In the genomic region with DNA sequence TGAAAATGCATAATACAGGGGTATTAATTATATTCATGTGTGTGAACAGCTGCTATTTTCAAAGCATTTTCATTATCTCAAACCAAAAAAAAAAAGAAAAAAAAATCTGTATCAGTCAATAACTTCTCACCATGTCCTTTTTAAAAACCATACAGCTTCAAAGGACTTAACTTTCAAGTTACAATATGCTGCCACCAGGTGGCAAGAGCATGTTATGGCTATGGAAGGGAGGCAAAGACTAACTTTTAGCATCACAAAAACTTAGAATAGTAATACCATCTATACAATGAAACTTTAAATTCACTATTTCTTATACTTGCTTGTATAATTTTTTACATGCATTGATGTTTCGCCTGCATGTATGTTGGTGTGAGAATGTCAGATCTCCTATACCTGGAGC, we compare ENCODE assay signal across 8 mouse cellular contexts. TPM values are rescaled to one million over a fixed set of nuclear protein-coding genes. Genes with fewer than 3 reads are reported as not detected.
DNase-seq lines count a peak whose midpoint lies in the region; ATAC-seq and TF ChIP-seq lines count a peak whose summit lies in the region.

No protein-coding gene starts in this region.

- no peak overlapping the region for H3K9ac ChIP-seq in hindbrain, embryonic 14.5 days
- no peak overlapping the region for H3K9ac ChIP-seq in hindbrain, embryonic 13.5 days
- no peak overlapping the region for H3K9ac ChIP-seq in stomach, postnatal 0 days (ENCODE audit: low read length)

- H3K4me1 ChIP-seq in hindbrain, embryonic 14.5 days (replicated peaks; ENCODE audit: control insufficient read depth, insufficient read depth, low read length): no peaks in the 10 kb centered on the region
- 0 out of 2 replicates have a peak, but pooled peaks cover 4% of the 10 kb centered on the region for H3K4me1 ChIP-seq in hindbrain, embryonic 13.5 days (replicated peaks)
- no peaks in the 10 kb centered on the region for H3K4me1 ChIP-seq in stomach, postnatal 0 days (replicated peaks; ENCODE audit: control insufficient read depth, insufficient read depth)

- no peaks in the 10 kb centered on the region for H3K9me3 ChIP-seq in hindbrain, embryonic 14.5 days (ENCODE audit: control insufficient read depth, low read length)
- no peaks in the 10 kb centered on the region for H3K9me3 ChIP-seq in hindbrain, embryonic 13.5 days
- no peaks in the 10 kb centered on the region for H3K9me3 ChIP-seq in stomach, postnatal 0 days (ENCODE audit: control insufficient read depth, low read length)

- no peaks in the 10 kb centered on the region for H3K27me3 ChIP-seq in hindbrain, embryonic 14.5 days (ENCODE audit: control insufficient read depth, insufficient read depth, low read length)
- H3K27me3 ChIP-seq in hindbrain, embryonic 13.5 days: no peaks in the 10 kb centered on the region
- H3K27me3 ChIP-seq in stomach, postnatal 0 days (ENCODE audit: control insufficient read depth, insufficient read depth, low read length): no peaks in the 10 kb centered on the region

- H3K27ac ChIP-seq in hindbrain, embryonic 14.5 days: no peak overlapping the region
- no peak overlapping the region for H3K27ac ChIP-seq in hindbrain, embryonic 13.5 days
- H3K27ac ChIP-seq in stomach, postnatal 0 days (replicated peaks): no peak overlapping the region

- no peaks in the 10 kb centered on the region for H3K36me3 ChIP-seq in hindbrain, embryonic 14.5 days (replicated peaks; ENCODE audit: control insufficient read depth, insufficient read depth)
- no peaks in the 10 kb centered on the region for H3K36me3 ChIP-seq in hindbrain, embryonic 13.5 days
- no peaks in the 10 kb centered on the region for H3K36me3 ChIP-seq in stomach, postnatal 0 days (ENCODE audit: control insufficient read depth, insufficient read depth, low read length)

- peak; percentile 81 for TF ChIP-seq CTCF in stomach, postnatal 0 days (IDR thresholded peaks at IDR 0.05; ENCODE audit: low read depth)

- 75% methylated on average over 1 of the region's 1 CpGs for WGBS in hindbrain, embryonic 14.5 days
- 76% methylated on average over 1 of the region's 1 CpGs for WGBS in hindbrain, embryonic 13.5 days
- 75% methylated on average over 1 of the region's 1 CpGs for WGBS in stomach, postnatal 0 days

- DNase-seq in hindbrain, embryonic 14.5 days (ENCODE audit: low spot score): peak; percentile 66
- DNase-seq in 3T3-L1 (ENCODE audit: low read depth, low spot score): peak; percentile 58
- DNase-seq in CD4-positive, CD25-positive, alpha-beta regulatory T cell, adult 2 months (ENCODE audit: low read depth, low spot score): peak; percentile 73
- DNase-seq in induced T-regulatory cell, adult 2 months (ENCODE audit: low read depth): peak; percentile 73
- DNase-seq in stomach, postnatal 0 days (ENCODE audit: low spot score): no peak
- DNase-seq in left cerebral cortex, adult 9 months (ENCODE audit: low spot score in 2 of 2): no peak

- H3K4me3 ChIP-seq in hindbrain, embryonic 14.5 days (replicated peaks; ENCODE audit: low read length): no peak overlapping the region
- H3K4me3 ChIP-seq in hindbrain, embryonic 13.5 days: no peak overlapping the region
- H3K4me3 ChIP-seq in stomach, postnatal 0 days (ENCODE audit: low read depth, low read length): no peak overlapping the region

- TF ChIP-seq EP300 in stomach, postnatal 0 days (optimal IDR thresholded peaks at IDR 0.05): no peak

- ATAC-seq in hindbrain, embryonic 14.5 days (ENCODE audit: low FRiP score): no peak
- ATAC-seq in hindbrain, embryonic 13.5 days (ENCODE audit: low FRiP score): no peak
- no peak for ATAC-seq in stomach, postnatal 0 days (ENCODE audit: low FRiP score, low TSS enrichment)
- no peak for ATAC-seq in activated CD4-positive, CD25-positive, alpha-beta regulatory T cell, adult 4 months

- H3K4me2 ChIP-seq in hindbrain, embryonic 14.5 days (replicated peaks): no peak overlapping the region
- H3K4me2 ChIP-seq in hindbrain, embryonic 13.5 days: no peak overlapping the region
- no peak overlapping the region for H3K4me2 ChIP-seq in stomach, postnatal 0 days (replicated peaks; ENCODE audit: low read depth)

RNA-seq across cellular contexts. Expression of a gene that starts 33.6 kb away (rescaled TPM):
- polyA plus RNA-seq in hindbrain, embryonic 14.5 days (2014; fragmentation: Nextera tagmentation; extraction: Ambion mirVana): 46.6 and 48.2 TPM in 2 replicates
- polyA plus RNA-seq in hindbrain, embryonic 13.5 days (2015; fragmentation: Nextera tagmentation; extraction: Ambion mirVana): 39.3 and 39.9 TPM in 2 replicates
- polyA plus RNA-seq in stomach, postnatal 0 days (2015; fragmentation: Nextera tagmentation; extraction: Ambion mirVana): 6.3 and 7.9 TPM in 2 replicates
- polyA plus RNA-seq in activated CD4-positive, CD25-positive, alpha-beta regulatory T cell, adult 4 months (2017; shearing (Covaris generic)): 10 to 100 TPM; 21.0 to 29.2 TPM

Comparison
In these comparisons a context has a peak if more than half of its experiments do, and no peak if none do; other contexts are left out.
1. DNase-seq: peak in hindbrain, embryonic 14.5 days (single experiment), 3T3-L1 (single experiment), CD4-positive, CD25-positive, alpha-beta regulatory T cell, adult 2 months (single experiment) and induced T-regulatory cell, adult 2 months (single experiment); none in stomach, postnatal 0 days (single experiment) and left cerebral cortex, adult 9 months (0 of 2).